Mouse (Mus musculus) frontal cortex, postnatal 25 days (tissue): ENCODE results near the gene Tnxb.

Experiments
- DNase-seq, 2 experiments: peaks; one replicate each; pipeline ENCODE4 v3.0.0; 2022; ENCODE audit warnings: low spot score in 2 of 2

Tnxb gene

GRCm38 (mm10) chr17:34643944-34644343 lies 26.4 kb upstream of the Tnxb start:
- no peak for DNase-seq

- peak; percentile 93 to 96 for DNase-seq
These were observed 25.7 kb upstream of the Tnxb start, which contains the start of gene Fkbpl for GRCm38 (mm10) chr17:34644608-34645007. Gene Fkbpl, plus strand, starts transcription at chr17:34644764.

- no peak for DNase-seq
These were observed 25.0 kb upstream of the Tnxb start for GRCm38 (mm10) chr17:34645256-34645829.

GRCm38 (mm10) chr17:34645831-34646511 lies 24.4 kb upstream of the Tnxb start:
- no peak for DNase-seq

GRCm38 (mm10) chr17:34646906-34647787 lies 23.2 kb upstream of the Tnxb start, which contains the start of gene Atf6b:
Gene Atf6b, plus strand, starts transcription at chr17:34647146.
- peak; percentile 82 to 94 for DNase-seq

GRCm38 (mm10) chr17:34648141-34648890 lies 22.0 kb upstream of the Tnxb start:
- DNase-seq = no peak

GRCm38 (mm10) chr17:34649106-34649864 lies 21.1 kb upstream of the Tnxb start:
- no peak for DNase-seq

GRCm38 (mm10) chr17:34650781-34651180 lies 19.6 kb upstream of the Tnxb start:
- DNase-seq = no peak

GRCm38 (mm10) chr17:34651507-34652221 lies 18.7 kb upstream of the Tnxb start:
- no peak for DNase-seq

GRCm38 (mm10) chr17:34652546-34652945 lies 17.8 kb upstream of the Tnxb start:
- no peak for DNase-seq

GRCm38 (mm10) chr17:34652985-34653384 lies 17.4 kb upstream of the Tnxb start:
- no peak for DNase-seq

- no peak for DNase-seq
These were observed 16.5 kb upstream of the Tnxb start for GRCm38 (mm10) chr17:34653746-34654285.

- DNase-seq = no peak
These were observed 15.9 kb upstream of the Tnxb start for GRCm38 (mm10) chr17:34654392-34654791.

- DNase-seq = no peak
These were observed 15.2 kb upstream of the Tnxb start for GRCm38 (mm10) chr17:34655160-34655559.

- no peak for DNase-seq
These were observed 14.7 kb upstream of the Tnxb start for GRCm38 (mm10) chr17:34655581-34655991.

GRCm38 (mm10) chr17:34656666-34657065 lies 13.7 kb upstream of the Tnxb start:
- no peak for DNase-seq

- no peak for DNase-seq
These were observed 13.1 kb upstream of the Tnxb start for GRCm38 (mm10) chr17:34657271-34657670.

GRCm38 (mm10) chr17:34658145-34658544 lies 12.2 kb upstream of the Tnxb start:
- no peak for DNase-seq

GRCm38 (mm10) chr17:34658591-34658990 lies 11.7 kb upstream of the Tnxb start:
- DNase-seq = no peak
